Mouse (Mus musculus): ENCODE measurements around the gene Glmp. TPM values are rescaled to one million over a fixed set of nuclear protein-coding genes. Genes with fewer than 3 reads are reported as not detected.
"Not testable (repeated sequence)": the region's sequence is repeated elsewhere in the genome, so short reads cannot be mapped to it uniquely, and the experiment has no call there.

Glmp gene
- polyA plus RNA-seq, 1 experiment from 2014 or later = 127 TPM

DNA sequence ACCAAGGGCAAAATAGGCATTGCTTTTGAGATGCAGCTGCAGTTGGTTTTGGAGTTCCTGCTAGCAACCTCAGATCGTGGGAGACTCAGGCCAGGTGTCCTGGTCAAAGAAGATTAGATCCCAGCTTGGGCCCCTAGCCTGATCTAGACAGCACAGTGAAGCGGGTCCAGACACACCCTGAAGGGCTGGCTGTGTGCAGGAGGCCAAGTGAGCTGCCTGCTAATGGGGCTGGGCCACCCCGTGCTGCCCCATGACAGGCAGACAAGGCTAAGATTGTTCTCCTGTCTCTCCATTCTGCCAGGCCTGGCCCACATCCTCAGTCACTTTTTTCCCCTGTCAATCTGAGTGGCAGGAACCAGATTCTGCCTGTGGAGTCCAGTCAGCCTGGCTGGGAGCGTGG lies 38.9 kb downstream of the Glmp start:
- H3K4me2 ChIP-seq (ENCODE audit: low read depth, low read length) = no peak overlapping the region
- no peak overlapping the region for H3K4me3 ChIP-seq (ENCODE audit: low read depth, low read length)
- no peak for ATAC-seq (ENCODE audit: low read depth)
- H3K9ac ChIP-seq (ENCODE audit: low read depth, low read length) = no peak overlapping the region
- peak overlapping the region; percentile 48; the same call in 1 of the 2 replicates for H3K27ac ChIP-seq (replicated peaks; ENCODE audit: low read depth, low read length)
- H3K9me3 ChIP-seq (ENCODE audit: control insufficient read depth, low read length) = no peaks in the 10 kb centered on the region
- 46% methylated on average over 4 of the region's 4 CpGs for WGBS
- no peak for DNase-seq (ENCODE audit: low spot score)
- peaks cover 16% of the 10 kb centered on the region for H3K27me3 ChIP-seq (replicated peaks; ENCODE audit: control insufficient read depth, insufficient read depth, low read length)
- H3K36me3 ChIP-seq (ENCODE audit: control insufficient read depth, insufficient read depth, low read length) = peaks cover 38% of the 10 kb centered on the region
- peaks cover 6% of the 10 kb centered on the region; the same call in 1 of the 2 replicates for H3K4me1 ChIP-seq (ENCODE audit: control insufficient read depth, insufficient read depth, low read length)

DNA sequence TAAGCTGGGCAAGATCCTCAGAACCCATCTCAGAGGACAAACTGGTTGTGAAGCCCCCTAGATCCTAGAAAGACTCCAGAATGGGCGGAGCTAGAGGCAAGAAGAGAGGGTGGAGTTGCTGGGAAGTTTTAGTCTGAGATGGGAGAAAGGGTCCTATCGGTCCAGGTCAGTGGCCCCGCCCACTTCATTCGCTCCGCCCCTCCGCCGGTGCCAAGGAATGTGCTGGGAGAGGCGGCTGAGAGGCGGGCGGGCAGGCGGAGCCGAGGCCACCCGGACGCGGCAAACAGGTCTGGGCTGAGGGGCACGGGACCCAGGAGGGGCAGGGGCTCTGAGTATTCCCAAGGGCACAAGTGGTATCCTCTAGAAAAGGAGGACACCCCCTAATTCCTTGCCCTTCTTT lies 39.5 kb downstream of the Glmp start, which contains the start of gene Paqr6:
Gene Paqr6 (plus strand): TSS at position 248 of the 400 bp plus-strand sequence.
- Histone ChIP-seq H3K27me3 (replicated peaks; ENCODE audit: control insufficient read depth, insufficient read depth, low read length) (peaks cover 16% of the 10 kb centered on the region), H3K9ac (ENCODE audit: low read depth, low read length) (peak within 1 kb of the TSS; percentile 42; the same call in 1 of the 2 replicates), H3K27ac (replicated peaks; ENCODE audit: low read depth, low read length) (peak within 1 kb of the TSS; percentile 48; the same call in 1 of the 2 replicates), H3K4me1 (ENCODE audit: control insufficient read depth, insufficient read depth, low read length) (peaks cover 6% of the 10 kb centered on the region; the same call in 1 of the 2 replicates), H3K36me3 (ENCODE audit: control insufficient read depth, insufficient read depth, low read length) (peaks cover 32% of the 10 kb centered on the region), H3K4me3 (ENCODE audit: low read depth, low read length) (peak within 1 kb of the TSS; percentile 5; the same call in 1 of the 2 replicates), H3K9me3 (ENCODE audit: control insufficient read depth, low read length) (no peaks in the 10 kb centered on the region), H3K4me2 (ENCODE audit: low read depth, low read length) (peak within 1 kb of the TSS; percentile 41)
- WGBS = 2% methylated on average over 15 of the region's 16 CpGs
- DNase-seq (ENCODE audit: low spot score) (peak; percentile 47), ATAC-seq (ENCODE audit: low read depth) (0 out of 2 replicates have a peak, but pooled peaks have one; percentile 22)

DNA sequence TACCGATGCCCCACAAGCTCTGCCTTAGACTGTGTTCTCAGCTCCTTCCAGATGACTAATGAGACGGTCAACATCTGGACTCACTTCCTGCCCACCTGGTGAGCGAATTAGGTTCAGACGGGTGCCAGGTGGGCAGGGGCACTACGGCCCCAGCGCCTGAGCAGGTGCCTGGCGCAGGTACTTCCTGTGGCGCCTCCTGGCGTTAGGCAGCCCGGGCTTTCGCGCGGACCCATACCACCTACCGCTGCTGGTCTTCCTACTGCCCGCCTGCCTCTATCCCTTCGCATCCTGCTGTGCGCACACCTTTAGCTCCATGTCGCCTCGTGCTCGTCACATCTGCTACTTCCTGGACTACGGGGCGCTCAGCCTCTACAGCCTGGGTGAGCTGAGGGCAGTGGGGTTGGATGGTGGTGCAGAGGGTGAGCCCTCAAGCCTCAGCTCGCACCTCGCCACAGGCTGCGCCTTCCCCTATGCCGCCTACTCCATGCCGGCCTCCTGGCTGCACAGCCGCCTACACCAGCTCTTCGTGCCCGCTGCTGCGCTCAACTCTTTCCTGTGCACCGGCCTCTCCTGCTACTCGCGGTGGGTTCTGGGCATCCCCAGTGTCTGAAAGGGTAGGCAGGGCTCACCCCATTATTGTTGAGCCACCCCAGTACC lies 41.0 kb downstream of the Glmp start:
- Histone ChIP-seq H3K4me2 (ENCODE audit: low read depth, low read length) (no peak overlapping the region), H3K4me3 (ENCODE audit: low read depth, low read length) (no peak overlapping the region), H3K4me1 (ENCODE audit: control insufficient read depth, insufficient read depth, low read length) (peaks cover 6% of the 10 kb centered on the region; the same call in 1 of the 2 replicates), H3K27ac (replicated peaks; ENCODE audit: low read depth, low read length) (no peak overlapping the region), H3K27me3 (replicated peaks; ENCODE audit: control insufficient read depth, insufficient read depth, low read length) (peaks cover 16% of the 10 kb centered on the region), H3K9ac (ENCODE audit: low read depth, low read length) (no peak overlapping the region), H3K9me3 (ENCODE audit: control insufficient read depth, low read length) (peaks cover 6% of the 10 kb centered on the region; the same call in 1 of the 2 replicates), H3K36me3 (ENCODE audit: control insufficient read depth, insufficient read depth, low read length) (peaks cover 17% of the 10 kb centered on the region)
- 47% methylated on average over 32 of the region's 34 CpGs for whole genome bisulfite sequencing
- DNase-seq (ENCODE audit: low spot score) = no peak
- ATAC-seq (ENCODE audit: low read depth) = no peak

DNA sequence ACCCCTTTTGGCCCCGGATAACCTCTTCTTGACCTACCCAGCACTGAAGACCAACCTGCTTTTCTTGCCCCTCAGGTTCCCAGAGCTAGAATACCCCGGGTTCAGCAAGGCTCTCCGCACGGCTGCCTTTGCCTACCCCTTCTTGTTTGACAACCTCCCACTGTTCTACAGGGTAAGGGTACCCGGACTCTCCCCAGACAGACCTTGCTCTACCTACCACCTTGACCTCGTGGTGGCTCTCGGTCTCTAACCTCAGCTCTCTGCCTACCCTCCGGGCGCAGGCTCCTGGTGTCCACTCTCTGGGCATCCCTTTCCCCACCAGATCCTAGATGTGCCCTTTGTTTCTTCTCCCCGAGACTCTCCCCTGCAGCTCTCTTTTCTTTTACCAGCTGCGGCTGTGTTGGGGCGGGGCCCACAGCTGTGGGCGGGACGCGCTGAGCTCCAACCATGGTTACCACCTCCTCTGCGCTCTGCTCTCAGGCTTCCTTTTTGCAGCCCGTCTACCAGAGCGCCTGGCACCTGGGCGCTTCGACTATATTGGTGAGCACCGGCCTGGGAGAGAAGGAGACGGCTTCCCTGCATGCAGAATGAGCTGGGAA lies 42.1 kb downstream of the Glmp start:
- ATAC-seq (ENCODE audit: low read depth) (peak; percentile 86), DNase-seq (ENCODE audit: low spot score) (peak; percentile 45)
- H3K27ac ChIP-seq (replicated peaks; ENCODE audit: low read depth, low read length); H3K4me1 ChIP-seq (ENCODE audit: control insufficient read depth, insufficient read depth, low read length); H3K9ac ChIP-seq (ENCODE audit: low read depth, low read length); H3K9me3 ChIP-seq (ENCODE audit: control insufficient read depth, low read length); H3K36me3 ChIP-seq (ENCODE audit: control insufficient read depth, insufficient read depth, low read length): not testable (repeated sequence)
- Histone ChIP-seq H3K4me3 (ENCODE audit: low read depth, low read length) (peak overlapping the region; percentile 24; the same call in 1 of the 2 replicates), H3K4me2 (ENCODE audit: low read depth, low read length) (peak overlapping the region; percentile 46), H3K27me3 (replicated peaks; ENCODE audit: control insufficient read depth, insufficient read depth, low read length) (peaks cover 16% of the 10 kb centered on the region)
- WGBS = 1% methylated on average over 15 of the region's 22 CpGs

DNA sequence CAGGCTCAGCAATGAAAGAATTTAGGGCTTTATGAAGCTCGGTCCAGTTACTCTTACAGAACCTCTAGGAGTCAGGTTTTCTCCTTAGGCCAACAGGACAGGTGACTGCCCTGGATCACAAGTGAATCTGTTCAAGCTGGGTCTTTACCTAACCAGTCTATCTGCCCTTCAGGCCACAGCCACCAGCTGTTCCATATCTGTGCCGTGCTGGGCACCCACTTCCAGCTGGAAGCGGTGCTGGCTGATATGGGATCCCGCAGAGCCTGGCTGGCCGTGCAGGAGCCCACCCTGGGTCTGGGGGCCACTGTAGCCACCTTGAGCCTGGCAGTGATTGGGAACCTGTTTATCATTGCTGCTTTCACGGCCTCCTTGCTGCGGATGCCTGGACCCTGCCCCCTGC lies 42.7 kb downstream of the Glmp start:
- ATAC-seq (ENCODE audit: low read depth); H3K27ac ChIP-seq (replicated peaks; ENCODE audit: low read depth, low read length); H3K9me3 ChIP-seq (ENCODE audit: control insufficient read depth, low read length); DNase-seq (ENCODE audit: low spot score); H3K4me3 ChIP-seq (ENCODE audit: low read depth, low read length); H3K36me3 ChIP-seq (ENCODE audit: control insufficient read depth, insufficient read depth, low read length); H3K4me1 ChIP-seq (ENCODE audit: control insufficient read depth, insufficient read depth, low read length); H3K9ac ChIP-seq (ENCODE audit: low read depth, low read length): not testable (repeated sequence)
- Histone ChIP-seq H3K27me3 (replicated peaks; ENCODE audit: control insufficient read depth, insufficient read depth, low read length) (peaks cover 16% of the 10 kb centered on the region), H3K4me2 (ENCODE audit: low read depth, low read length) (peak overlapping the region; percentile 46; the same call in 1 of the 2 replicates)
- 45% methylated on average over 3 of the region's 7 CpGs for WGBS

DNA sequence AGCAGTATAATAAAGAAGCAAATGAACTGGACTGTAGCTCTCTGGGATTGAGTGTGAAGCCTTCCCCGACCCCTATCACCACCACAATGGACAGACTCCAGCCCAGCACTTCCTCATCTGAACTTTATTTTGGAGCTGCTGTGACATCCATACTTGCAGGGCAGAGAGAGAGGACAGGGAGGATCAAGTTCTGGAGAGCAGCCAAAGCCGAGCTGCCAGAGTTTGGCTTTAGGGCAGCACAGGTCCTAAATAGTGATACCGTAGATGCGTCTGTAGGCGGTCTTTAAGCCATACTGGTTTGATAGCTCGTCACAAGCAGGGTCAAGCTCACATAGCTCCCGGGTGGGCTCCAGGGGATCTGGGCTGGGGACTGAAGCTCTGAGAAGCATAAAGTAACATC lies 43.7 kb downstream of the Glmp start:
- not testable (repeated sequence) for H3K4me1 ChIP-seq (ENCODE audit: control insufficient read depth, insufficient read depth, low read length); H3K9me3 ChIP-seq (ENCODE audit: control insufficient read depth, low read length); H3K4me3 ChIP-seq (ENCODE audit: low read depth, low read length); H3K27ac ChIP-seq (replicated peaks; ENCODE audit: low read depth, low read length); H3K4me2 ChIP-seq (ENCODE audit: low read depth, low read length); DNase-seq (ENCODE audit: low spot score); H3K9ac ChIP-seq (ENCODE audit: low read depth, low read length); ATAC-seq (ENCODE audit: low read depth); H3K36me3 ChIP-seq (ENCODE audit: control insufficient read depth, insufficient read depth, low read length)
- 77% methylated on average over 7 of the region's 7 CpGs for WGBS
- H3K27me3 ChIP-seq (replicated peaks; ENCODE audit: control insufficient read depth, insufficient read depth, low read length) = peaks cover 16% of the 10 kb centered on the region

DNA sequence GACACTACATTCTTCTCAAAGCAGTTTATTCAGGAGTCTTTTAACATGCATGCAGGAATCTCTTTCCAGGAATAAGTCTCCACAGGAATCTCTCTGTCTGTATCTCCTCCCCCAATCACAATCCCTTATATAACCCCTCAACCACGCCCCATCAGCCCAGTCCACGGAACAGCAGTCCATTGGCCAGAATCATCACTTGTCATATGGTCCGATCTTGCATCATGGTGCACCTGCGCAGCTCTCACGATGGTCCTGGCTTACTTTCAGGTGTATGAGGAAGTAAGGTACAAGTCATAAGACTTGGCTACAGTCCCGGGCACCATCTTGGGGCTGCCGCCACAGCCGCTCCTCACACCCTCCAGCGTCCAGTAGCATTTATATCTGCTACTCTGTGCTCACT lies 47.8 kb downstream of the Glmp start, which contains the start of gene Bglap3:
Gene Bglap3 (minus strand): TSS at position 101 of the 400 bp plus-strand sequence.
- 91% methylated on average over 9 of the region's 9 CpGs for WGBS
- H3K4me2 ChIP-seq (ENCODE audit: low read depth, low read length); H3K4me1 ChIP-seq (ENCODE audit: control insufficient read depth, insufficient read depth, low read length); H3K36me3 ChIP-seq (ENCODE audit: control insufficient read depth, insufficient read depth, low read length); DNase-seq (ENCODE audit: low spot score); ATAC-seq (ENCODE audit: low read depth); H3K27ac ChIP-seq (replicated peaks; ENCODE audit: low read depth, low read length); H3K27me3 ChIP-seq (replicated peaks; ENCODE audit: control insufficient read depth, insufficient read depth, low read length); H3K4me3 ChIP-seq (ENCODE audit: low read depth, low read length); H3K9ac ChIP-seq (ENCODE audit: low read depth, low read length); H3K9me3 ChIP-seq (ENCODE audit: control insufficient read depth, low read length): not testable (repeated sequence)

DNA sequence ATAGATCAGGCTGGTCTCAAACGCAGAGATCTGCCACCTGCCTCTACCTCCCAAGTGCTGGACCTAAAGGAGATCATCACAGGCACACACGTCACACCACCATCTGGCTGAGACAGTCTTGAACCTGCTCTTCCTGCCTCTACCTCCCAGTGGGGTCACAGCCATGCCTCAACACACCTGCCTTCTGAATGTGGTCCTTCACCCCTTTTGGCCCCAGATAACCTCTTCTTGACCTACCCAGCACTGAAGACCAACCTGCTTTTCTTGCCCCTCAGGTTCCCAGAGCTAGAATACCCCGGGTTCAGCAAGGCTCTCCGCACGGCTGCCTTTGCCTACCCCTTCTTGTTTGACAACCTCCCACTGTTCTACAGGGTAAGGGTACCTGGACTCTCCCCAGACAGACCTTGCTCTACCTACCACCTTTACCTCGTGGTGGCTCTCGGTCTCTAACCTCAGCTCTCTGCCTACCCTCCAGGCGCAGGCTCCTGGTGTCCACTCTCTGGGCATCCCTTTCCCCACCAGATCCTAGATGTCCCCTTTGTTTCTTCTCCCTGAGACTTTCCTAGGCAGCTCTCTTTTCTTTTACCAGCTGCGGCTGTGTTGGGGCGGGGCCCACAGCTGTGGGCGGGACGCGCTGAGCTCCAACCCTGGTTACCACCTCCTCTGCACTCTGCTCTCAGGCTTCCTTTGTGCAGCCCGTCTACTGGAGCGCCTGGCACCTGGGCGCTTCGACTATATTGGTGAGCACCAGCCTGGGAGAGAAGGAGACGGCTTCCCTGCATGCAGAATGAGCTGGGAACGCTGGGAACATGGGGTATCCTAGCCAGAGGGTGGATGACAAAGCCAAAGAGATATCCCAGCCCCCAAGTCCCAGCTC lies 51.2 kb downstream of the Glmp start:
- WGBS = 8% methylated on average over 16 of the region's 19 CpGs
- ATAC-seq (ENCODE audit: low read depth) = peak; percentile 96

More for the DNA sequence above, 51.2 kb downstream of the Glmp start:
- H3K27me3 ChIP-seq (replicated peaks; ENCODE audit: control insufficient read depth, insufficient read depth, low read length); H3K9me3 ChIP-seq (ENCODE audit: control insufficient read depth, low read length); H3K36me3 ChIP-seq (ENCODE audit: control insufficient read depth, insufficient read depth, low read length); H3K4me1 ChIP-seq (ENCODE audit: control insufficient read depth, insufficient read depth, low read length): not testable (repeated sequence)
- DNase-seq (ENCODE audit: low spot score) = peak; percentile 79
- peak overlapping the region; percentile 49 for H3K4me2 ChIP-seq (ENCODE audit: low read depth, low read length)
- peak overlapping the region; percentile 47 for H3K9ac ChIP-seq (ENCODE audit: low read depth, low read length)
- H3K27ac ChIP-seq (replicated peaks; ENCODE audit: low read depth, low read length) = 0 out of 2 replicates have a peak overlapping the region, but pooled peaks have one; percentile 21
- peak overlapping the region; percentile 24 for H3K4me3 ChIP-seq (ENCODE audit: low read depth, low read length)
